Mouse (Mus musculus) inflammation-experienced regulatory T-cells (primary cell): Measurements from ENCODE around the gene Klf11. TPM values are rescaled to one million over a fixed set of nuclear protein-coding genes. Genes with fewer than 3 reads are reported as not detected.

Source experiments
- polyA plus RNA-seq, 2 experiments: library from polyadenylated mRNA; unstranded; fragments of 100-300 nt; shearing (Covaris generic); gene quantifications; one replicate each; pipeline ENCODE4 v1.2.1; 2017

Gene Klf11
- 10 to 100 TPM in 1 of 2 experiments, 1 to 10 TPM in 1; 6.0 to 12.0 TPM for polyA plus RNA-seq

GRCm38 (mm10) chr12:24651063-24651557 lies at the start of gene Klf11:
Gene Klf11, plus strand, starts transcription at chr12:24651274.

DNA sequence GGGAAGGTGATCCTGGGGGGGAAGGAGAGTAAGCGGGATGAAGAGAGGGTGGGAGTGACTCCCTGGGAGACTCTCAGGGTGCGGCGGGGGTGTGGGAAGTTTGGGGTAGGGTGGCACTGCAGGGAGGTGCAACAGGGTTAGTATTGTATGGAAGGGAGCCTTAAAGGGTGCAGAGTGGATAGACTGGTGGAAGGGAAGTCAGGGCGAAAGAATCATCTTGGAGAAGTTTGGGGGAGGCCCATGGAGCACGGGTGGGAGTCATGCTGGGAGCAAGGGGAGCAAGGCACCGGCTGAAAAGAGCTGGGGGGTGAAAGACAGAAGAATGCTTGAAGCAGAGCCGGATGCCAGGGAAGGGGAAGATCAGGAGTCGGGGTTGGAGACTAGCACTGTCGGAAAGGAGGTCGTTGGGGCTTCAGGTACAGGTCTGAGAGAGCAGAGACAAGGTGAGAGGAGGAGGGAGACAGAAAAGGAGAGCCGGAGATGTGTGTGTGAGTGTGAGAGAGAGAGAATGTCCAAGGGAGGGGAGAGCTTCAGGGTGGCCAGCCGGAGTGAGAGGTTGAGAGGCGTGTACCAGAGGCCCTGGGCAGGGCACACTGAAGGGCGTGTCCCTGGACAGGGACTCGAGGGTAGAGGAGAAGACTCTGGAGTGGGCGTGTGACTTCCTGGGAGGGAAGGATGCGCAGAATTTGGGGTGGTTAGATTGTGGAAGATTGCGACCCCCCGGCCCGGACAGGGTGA lies 30.4 kb downstream of the Klf11 start, which contains the start of gene Cys1:
Gene Cys1 (minus strand): TSS at position 528 of the 738 bp plus-strand sequence.

GRCm38 (mm10) chr12:24707954-24708823 lies 57.1 kb downstream of the Klf11 start, which contains the start of gene Rrm2:
Gene Rrm2, plus strand, starts transcription at chr12:24708241.

Other genes with a start within 250 kb of the Klf11 start
- gene Taf1b, start 152.9 kb upstream of the Klf11 start, polyA plus RNA-seq = 10 to 100 TPM; 74.6 to 82.3 TPM
- gene Grhl1, start 79.0 kb upstream of the Klf11 start, polyA plus RNA-seq = 10 to 100 TPM in 1 of 2 experiments, 1 to 10 TPM in 1; 7.8 to 13.7 TPM
- gene Cys1, start 30.5 kb downstream of the Klf11 start, polyA plus RNA-seq = 1 to 10 TPM in 1 of 2 experiments, under 1 TPM in 1; 0.53 to 1.0 TPM
- 10 to 100 TPM; 11.6 to 12.0 TPM for gene Rrm2, start 57.0 kb downstream of the Klf11 start, polyA plus RNA-seq
- gene Mboat2, start 179.6 kb downstream of the Klf11 start, polyA plus RNA-seq = under 1 TPM in 1 of 2 experiments, not detected in 1; 0.49 TPM